Mouse (Mus musculus): ENCODE results near the gene Cldn20. TPM values are rescaled to one million over a fixed set of nuclear protein-coding genes. Genes with fewer than 3 reads are reported as not detected.

The Cldn20 gene
- polyA plus RNA-seq (2012; rRNA removed; ENCODE audit: low replicate concordance): 0.24 TPM in 1 of 2 replicates, not detected in the other

GRCm38 (mm10) chr17:3532254-3532653, at the start of gene Cldn20:
Cldn20 (plus strand) TSS chr17:3532554.

DNA sequence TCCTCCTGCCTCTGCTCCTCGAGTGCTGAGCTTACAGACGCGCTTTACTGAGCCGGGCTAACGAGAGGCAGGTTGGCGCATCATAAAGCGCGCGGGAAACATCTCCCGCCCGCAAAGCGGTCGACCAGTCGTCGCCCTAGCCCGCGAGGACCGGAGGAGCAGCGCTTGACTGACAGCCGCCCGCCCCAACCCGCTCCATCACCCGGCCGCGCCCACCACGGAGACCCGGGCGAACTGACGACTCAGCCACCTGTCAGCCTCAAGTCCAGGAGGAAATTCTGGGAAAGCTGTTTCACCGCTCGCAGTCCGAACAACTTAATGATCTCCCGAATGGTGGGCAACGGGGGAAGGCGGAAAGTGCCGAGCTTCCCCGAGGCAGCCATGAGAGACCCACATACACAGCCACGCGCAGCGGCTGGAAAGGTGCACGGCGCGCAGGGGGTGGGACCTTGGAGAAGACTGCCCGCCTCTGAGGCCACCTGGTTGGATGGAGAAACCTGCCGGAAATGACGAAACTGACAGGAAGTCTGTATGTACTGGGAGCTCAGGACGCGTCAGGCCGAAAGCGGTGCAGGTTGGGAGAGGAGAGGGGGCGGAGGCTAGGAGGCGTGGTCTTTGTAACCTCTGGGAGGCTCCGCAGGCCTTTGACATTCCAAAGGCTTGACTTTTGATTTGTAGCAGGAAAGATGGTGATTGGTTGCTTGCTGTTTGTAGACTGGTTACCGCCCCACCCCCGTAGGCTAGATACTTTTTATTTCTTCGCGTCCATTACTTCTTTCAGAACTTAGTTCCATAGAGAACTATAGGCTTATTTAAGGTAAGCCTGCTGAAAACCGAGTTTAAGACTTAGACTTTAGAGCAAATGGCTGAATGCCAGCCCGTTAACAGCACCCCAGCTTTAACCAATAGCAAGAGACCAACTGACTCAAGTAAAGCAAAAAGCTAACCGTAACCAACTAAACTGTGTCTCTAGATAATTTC, 25.3 kb downstream of the Cldn20 start, which contains the start of gene Tfb1m:
TSS of gene Tfb1m (minus strand) at position 451 of the 981 bp plus-strand sequence.

Other genes starting within 250 kb of the Cldn20 start
- gene Tiam2, start 206.0 kb upstream of the Cldn20 start, polyA plus RNA-seq (2012; rRNA removed; ENCODE audit: low replicate concordance): 0.92 and 1.4 TPM in 2 replicates
- gene Tfb1m, start 25.2 kb downstream of the Cldn20 start, polyA plus RNA-seq (2012; rRNA removed; ENCODE audit: low replicate concordance): 0.84 and 3.6 TPM in 2 replicates
- gene Nox3, start 163.7 kb downstream of the Cldn20 start, polyA plus RNA-seq (2012; rRNA removed; ENCODE audit: low replicate concordance): not detected in 2 replicates

Measured in mammary gland, adult 2 months (tissue).